Mouse (Mus musculus): ENCODE results near the gene Bcl11b.

DNA sequence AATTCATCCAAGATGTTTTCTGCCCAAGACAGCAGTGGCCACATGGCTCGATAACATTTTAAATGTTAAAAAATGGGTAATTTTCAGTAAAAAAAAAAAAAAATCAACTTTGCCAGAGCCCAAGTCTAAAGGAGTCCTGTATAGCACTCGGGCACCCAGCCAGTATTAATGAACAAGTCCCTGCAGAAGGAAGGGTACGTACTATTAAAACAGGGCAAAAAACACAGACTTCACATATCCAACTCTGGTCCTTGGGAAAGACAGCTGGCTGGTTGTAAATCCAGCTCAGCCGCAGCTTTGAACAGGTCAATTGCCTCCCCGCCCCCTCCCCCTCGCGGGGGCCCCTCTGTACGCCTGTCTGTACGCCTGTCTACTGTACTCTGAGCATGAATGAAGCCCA, 127.2 kb downstream of the Bcl11b start:
- TF ChIP-seq CTCF (IDR thresholded peaks at IDR 0.05; ENCODE audit: extremely low read depth, insufficient read length, insufficient replicate concordance, low read depth, low read length) = no peak
- TF ChIP-seq POLR2A (IDR thresholded peaks at IDR 0.05; ENCODE audit: low read depth, low read length) = no peak

Measured in small intestine, adult 2 months (tissue).